Mouse (Mus musculus): ENCODE measurements around the gene Por. TPM values are rescaled to one million over a fixed set of nuclear protein-coding genes. Genes with fewer than 3 reads are reported as not detected.

The Por gene
- polyA plus RNA-seq (2015; fragmentation: Illumina TruSeq; extraction: RNeasy Lipid Tissue Mini Kit (QIAGEN cat#74804); ENCODE audit: insufficient read depth, low replicate concordance) = 21.5 TPM

DNA sequence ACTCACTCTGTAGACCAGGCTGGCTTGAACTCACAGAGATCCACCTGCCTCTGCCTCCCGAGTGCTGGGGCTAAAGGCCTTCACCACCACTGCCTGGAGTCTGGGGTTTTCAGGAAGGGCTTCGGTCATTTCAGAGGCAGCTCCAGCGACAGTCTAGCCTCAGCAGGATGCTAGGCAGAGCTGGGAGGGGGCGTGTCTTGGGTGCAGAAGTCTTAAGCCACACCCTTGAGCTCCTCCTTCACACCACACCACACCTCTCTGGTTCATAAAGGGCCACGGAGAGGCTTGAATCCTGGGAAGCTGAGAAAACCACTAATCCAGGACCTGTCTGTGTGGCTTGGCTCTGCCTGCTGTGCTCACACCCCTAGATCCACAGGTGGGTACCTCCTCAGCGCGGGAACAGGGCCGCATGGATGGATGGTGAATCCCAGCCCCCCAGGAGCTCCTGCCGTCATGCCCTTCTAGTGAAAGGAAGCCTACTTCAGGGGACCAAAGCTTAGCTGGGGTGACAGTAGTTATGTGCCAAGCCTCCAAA is at the start of gene Por:
Gene Por (plus strand): TSS at position 293 of the 535 bp plus-strand sequence.

DNA sequence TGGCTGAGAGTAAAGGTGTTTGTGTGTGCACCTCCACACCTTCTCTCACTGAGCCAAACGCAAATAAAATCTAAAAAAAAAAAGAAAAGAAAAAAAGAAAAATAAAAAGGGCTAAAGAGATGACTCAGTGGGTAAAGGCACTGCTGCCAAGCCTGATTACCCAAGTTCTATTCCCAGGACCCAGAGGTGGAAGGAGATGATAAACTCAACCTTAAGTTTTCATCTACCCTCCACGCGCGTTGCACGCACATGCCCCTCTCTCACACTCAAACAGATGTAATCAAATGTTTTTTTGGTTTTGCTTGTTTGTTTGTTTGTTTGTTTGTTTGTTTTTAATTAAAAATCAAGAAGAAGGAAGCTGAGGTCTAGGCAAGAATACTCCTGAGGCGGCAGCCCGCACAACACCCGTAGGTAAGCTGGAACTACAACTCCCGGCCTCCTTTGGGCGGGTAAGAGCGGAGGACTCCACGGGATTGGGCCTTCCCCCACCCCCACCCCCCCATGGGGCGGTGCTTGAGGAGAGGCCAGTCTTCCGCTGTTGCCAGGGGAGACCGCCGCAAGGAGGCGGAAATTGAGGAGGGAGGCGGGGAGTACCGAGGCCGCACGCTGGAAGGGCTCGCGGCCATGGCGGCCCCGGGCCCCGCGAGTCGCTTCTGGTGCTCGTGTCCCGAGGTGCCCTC is 37.6 kb upstream of the Por start, which contains the start of gene Rhbdd2:
Gene Rhbdd2 (plus strand): TSS at position 502 of the 680 bp plus-strand sequence.

DNA sequence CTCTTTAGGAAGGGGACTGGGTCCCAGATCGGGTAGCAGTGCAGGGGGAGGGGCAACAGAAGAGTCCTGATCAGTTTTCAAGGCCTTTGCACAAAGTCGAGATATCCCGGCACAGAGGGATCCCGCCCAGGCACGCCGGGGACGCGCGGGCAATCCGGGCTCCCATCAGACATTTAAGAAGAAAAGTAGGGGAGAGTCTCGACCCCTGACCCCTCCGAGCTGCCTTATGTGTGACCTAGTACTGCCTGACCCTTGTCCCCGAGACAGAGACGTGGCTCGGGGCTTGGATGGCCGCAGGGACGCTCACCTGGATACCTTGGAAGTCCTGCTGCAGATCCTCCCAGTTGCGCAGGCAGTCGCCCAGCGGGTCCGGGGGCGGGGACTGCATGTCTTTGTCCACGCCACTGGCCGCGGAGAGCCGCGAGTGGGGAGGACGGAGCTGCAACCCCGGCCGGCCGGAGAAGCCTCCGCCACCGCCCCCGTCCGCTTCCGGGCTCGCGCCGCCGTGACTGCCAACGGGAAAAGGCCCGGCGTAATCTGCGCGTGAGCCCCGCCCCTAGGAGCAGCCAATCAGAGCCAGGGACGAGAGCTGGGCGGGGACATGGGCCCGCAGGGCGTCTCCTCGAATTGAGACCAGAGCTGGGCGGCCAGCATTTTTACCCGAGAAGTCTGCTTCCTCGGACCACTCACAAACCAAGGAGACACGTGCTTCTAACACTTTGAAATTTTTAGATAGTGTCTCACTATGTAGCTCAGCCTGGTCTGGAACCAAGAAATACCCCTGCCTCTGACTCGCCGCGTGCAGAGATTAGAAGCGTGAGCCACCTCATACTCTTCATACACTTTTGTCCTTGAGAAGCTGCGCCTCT is 74.1 kb downstream of the Por start, which contains the start of gene Tmem120a:
Gene Tmem120a (minus strand): TSS at position 708 of the 869 bp plus-strand sequence.

DNA sequence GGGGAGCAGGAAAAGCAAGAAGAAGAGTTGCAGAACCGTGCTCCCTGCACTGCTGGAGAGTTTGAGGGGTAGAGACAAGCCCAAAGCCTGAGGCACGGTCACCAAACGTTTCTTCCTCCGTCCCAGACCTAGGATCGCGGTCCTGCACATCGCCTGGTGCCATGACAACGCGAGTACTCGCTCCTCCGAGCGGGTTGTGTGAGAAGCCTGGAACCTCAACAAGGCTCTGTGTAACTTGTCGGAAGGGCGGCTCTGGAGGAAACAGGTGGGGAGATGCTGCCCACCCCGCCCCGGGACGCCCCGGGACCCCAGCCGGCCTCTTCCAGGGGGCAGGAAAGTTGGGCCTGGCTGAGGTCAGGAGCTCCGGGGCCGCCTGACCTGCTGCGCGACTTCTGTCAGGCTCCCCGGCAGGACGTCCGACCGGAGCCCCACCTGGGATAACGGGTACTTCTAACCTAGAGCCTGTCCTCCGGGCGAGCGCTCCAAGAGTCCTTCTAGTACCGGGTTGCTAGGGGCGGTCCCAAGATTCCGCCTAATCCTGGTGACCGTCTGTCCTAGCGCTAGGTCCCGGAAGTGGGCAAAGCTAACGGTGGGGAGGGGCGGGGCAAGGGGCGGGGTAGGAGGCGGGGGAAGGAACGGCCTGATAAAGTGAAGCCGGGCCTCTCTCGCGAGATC is 108.1 kb downstream of the Por start, which contains the start of gene Styxl1:
Gene Styxl1 (minus strand): TSS at position 590 of the 675 bp plus-strand sequence.

DNA sequence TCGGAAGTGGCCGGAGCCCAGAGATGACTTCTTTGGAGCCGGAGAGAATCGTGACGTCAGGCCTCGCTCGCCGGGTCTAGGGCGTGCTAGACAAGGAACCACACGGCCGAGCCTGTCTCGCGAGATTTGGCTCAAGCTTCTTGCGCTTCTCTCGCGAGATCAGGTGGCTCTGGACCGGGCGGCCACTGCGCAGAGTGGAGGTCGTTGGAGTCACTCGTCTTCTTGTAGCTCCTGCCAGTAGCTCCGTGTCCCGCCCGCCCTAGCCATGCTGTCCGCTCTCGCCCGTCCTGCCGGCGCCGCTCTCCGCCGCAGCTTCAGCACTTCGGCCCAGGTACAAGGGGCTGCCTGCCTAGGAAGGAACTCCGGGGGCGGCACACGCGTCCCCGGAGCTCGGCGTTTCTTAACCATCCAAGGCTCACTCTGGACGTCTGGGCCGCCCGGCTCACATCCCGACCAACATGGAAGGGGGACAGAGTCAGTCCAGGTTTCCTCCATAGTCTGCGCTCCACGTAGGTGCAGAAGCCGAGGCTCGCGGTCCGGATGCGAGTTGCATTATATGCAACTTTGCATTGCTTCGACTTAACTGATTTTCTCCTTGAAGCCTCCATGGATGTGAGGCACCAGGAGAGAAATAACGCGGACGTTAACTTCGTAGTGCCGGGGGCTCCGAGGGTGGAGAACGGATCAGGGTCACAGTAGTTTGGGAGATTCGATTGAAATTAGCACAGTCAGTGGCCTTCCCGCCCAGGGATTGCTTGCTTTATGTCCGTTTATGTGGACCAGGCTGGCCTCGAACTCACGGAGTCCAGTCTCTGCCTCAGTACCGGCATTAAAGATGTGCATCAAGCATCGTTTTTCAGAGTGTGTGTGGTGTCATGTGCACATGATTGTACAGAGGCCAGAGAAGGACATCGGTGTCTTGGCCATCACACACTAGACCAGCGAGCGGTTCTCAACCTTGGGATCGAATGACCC is 108.9 kb downstream of the Por start, which contains the start of gene Mdh2:
Gene Mdh2 (plus strand): TSS at position 10 of the 975 bp plus-strand sequence.

Other genes with a start within 250 kb of the Por start
- gene Hip1, start 124.9 kb upstream of the Por start, polyA plus RNA-seq (2015; fragmentation: Illumina TruSeq; extraction: RNeasy Lipid Tissue Mini Kit (QIAGEN cat#74804); ENCODE audit: insufficient read depth, low replicate concordance) = 20.1 TPM
- gene Ccl26, start 106.5 kb upstream of the Por start, polyA plus RNA-seq (2015; fragmentation: Illumina TruSeq; extraction: RNeasy Lipid Tissue Mini Kit (QIAGEN cat#74804); ENCODE audit: insufficient read depth, low replicate concordance) = not detected
- 6.6 TPM for gene Ccl24, start 97.0 kb upstream of the Por start, polyA plus RNA-seq (2015; fragmentation: Illumina TruSeq; extraction: RNeasy Lipid Tissue Mini Kit (QIAGEN cat#74804); ENCODE audit: insufficient read depth, low replicate concordance)
- 10.8 TPM for gene Rhbdd2, start 37.4 kb upstream of the Por start, polyA plus RNA-seq (2015; fragmentation: Illumina TruSeq; extraction: RNeasy Lipid Tissue Mini Kit (QIAGEN cat#74804); ENCODE audit: insufficient read depth, low replicate concordance)
- gene Tmem120a, start 74.4 kb downstream of the Por start, polyA plus RNA-seq (2015; fragmentation: Illumina TruSeq; extraction: RNeasy Lipid Tissue Mini Kit (QIAGEN cat#74804); ENCODE audit: insufficient read depth, low replicate concordance) = 8.9 TPM
- gene Styxl1, start 108.4 kb downstream of the Por start, polyA plus RNA-seq (2015; fragmentation: Illumina TruSeq; extraction: RNeasy Lipid Tissue Mini Kit (QIAGEN cat#74804); ENCODE audit: insufficient read depth, low replicate concordance) = 0.43 TPM
- gene Mdh2, start 108.4 kb downstream of the Por start, polyA plus RNA-seq (2015; fragmentation: Illumina TruSeq; extraction: RNeasy Lipid Tissue Mini Kit (QIAGEN cat#74804); ENCODE audit: insufficient read depth, low replicate concordance) = 139 TPM
- not detected for gene Srrm3, start 136.9 kb downstream of the Por start, polyA plus RNA-seq (2015; fragmentation: Illumina TruSeq; extraction: RNeasy Lipid Tissue Mini Kit (QIAGEN cat#74804); ENCODE audit: insufficient read depth, low replicate concordance)
- gene Hspb1, start 217.9 kb downstream of the Por start, polyA plus RNA-seq (2015; fragmentation: Illumina TruSeq; extraction: RNeasy Lipid Tissue Mini Kit (QIAGEN cat#74804); ENCODE audit: insufficient read depth, low replicate concordance) = 4.7 TPM